Mouse (Mus musculus): ENCODE data around the gene Psg26.
A peak's percentile ranks its signal among the peaks of the same experiment; 100 is the strongest.
"Not testable (repeated sequence)": the region's sequence is repeated elsewhere in the genome, so short reads cannot be mapped to it uniquely, and the experiment has no call there.

The Psg26 gene

DNA sequence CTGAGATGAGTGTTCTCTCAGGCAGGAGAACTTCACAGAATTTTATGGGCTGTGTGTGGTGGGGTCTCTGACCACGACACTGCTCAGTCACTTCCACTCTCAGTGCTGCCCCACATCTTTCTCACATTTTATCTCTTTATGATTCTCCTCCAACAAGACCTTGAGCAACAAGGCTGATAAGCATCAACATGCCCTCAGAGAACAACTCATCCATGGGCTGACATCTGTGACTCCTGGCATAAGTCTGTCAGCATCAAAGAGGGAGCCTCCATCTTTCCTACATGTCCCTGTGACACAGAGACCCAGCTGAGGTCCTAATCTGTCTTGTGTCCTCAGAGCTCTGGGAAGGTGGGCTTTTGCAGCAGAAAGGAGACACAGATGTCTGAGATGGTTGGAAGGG, at the start of gene Psg26:
Gene Psg26, minus strand, starts transcription at position 101 of the 400 bp plus-strand sequence.
- no peak for DNase-seq (ENCODE audit: low read depth, low spot score)

GRCm38 (mm10) chr7:18533420-18533819, 49.4 kb upstream of the Psg26 start:
- DNase-seq (ENCODE audit: low read depth, low spot score) = no peak

DNA sequence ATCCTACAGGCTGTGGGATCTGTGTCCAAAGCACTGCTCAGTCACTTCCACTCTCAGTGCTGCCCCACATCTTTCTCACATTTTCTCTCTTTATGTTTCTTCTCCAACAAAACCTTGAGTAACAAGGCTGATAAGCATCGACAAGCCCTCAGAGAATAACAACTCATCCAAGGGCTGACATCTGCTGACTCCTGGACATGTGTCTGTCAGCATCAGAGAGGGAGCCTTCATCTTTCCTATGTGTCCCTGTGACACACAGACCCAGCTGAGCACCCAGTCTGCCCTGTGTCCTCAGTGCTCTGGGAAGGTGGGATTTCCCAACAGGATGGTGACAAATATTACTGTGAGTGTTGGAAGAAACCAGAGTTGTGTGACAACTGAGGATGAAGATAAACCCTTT, 48.2 kb upstream of the Psg26 start, which contains the start of gene Psg25:
Gene Psg25, minus strand, starts transcription at position 101 of the 400 bp plus-strand sequence.
- DNase-seq (ENCODE audit: low read depth, low spot score) = no peak

- DNase-seq (ENCODE audit: low read depth, low spot score) = no peak
Measured at GRCm38 (mm10) chr7:18524668-18525067, 40.7 kb upstream of the Psg26 start.

GRCm38 (mm10) chr7:18512848-18513247, 28.9 kb upstream of the Psg26 start:
- not testable (repeated sequence) for DNase-seq (ENCODE audit: low read depth, low spot score)

- peak; percentile 18 for DNase-seq (ENCODE audit: low read depth, low spot score)
Measured at GRCm38 (mm10) chr7:18512417-18512816, 28.4 kb upstream of the Psg26 start.

DNA sequence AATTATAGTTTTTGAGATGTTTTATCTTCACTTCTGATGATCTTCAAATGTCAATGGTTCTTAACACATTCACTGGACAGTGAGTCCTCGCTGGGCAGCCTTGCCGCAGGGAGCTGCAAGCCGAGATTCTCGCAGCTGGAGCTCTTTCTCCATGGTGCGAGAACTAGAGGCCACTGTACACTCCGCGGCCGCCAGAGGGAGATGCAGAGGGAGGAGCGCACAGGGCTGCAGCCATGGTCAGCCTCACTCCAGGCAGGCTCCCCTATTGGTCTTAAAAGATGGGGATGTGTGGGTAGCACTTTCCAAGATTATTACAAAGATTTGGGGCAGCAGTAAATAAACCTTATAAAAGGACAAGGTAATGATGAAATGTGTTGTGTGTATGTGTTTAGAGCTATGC, 27.5 kb upstream of the Psg26 start:
- DNase-seq (ENCODE audit: low read depth, low spot score) = no peak

DNA sequence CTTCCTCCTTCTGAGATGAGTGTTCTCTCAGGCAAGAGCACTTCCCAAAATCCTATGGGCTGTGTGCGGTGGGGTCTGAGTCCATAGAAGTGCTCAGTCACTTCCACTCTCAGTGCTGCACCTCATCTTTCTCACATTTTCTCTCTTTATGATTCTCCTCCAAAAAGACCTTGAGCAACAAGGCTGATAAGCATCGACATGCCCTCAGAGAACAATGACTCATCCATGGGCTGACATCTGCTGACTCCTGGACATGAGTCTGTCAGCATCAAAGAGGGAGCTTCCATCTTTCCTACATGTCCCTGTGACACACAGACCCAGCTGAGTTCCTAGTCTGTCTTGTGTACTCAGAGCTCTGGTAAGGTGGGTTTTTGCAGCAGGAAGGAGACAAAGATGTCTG, 52.0 kb downstream of the Psg26 start, which contains the start of gene Psg28:
Gene Psg28, minus strand, starts transcription at position 101 of the 400 bp plus-strand sequence.
- DNase-seq (ENCODE audit: low read depth, low spot score) = not testable (repeated sequence)

Measured in ZHBTc4 (cell line).